Mouse (Mus musculus): ENCODE results near the gene Fcgr3.
"Not testable (repeated sequence)": the region's sequence is repeated elsewhere in the genome, so short reads cannot be mapped to it uniquely, and the experiment has no call there.

The Fcgr3 gene

DNA sequence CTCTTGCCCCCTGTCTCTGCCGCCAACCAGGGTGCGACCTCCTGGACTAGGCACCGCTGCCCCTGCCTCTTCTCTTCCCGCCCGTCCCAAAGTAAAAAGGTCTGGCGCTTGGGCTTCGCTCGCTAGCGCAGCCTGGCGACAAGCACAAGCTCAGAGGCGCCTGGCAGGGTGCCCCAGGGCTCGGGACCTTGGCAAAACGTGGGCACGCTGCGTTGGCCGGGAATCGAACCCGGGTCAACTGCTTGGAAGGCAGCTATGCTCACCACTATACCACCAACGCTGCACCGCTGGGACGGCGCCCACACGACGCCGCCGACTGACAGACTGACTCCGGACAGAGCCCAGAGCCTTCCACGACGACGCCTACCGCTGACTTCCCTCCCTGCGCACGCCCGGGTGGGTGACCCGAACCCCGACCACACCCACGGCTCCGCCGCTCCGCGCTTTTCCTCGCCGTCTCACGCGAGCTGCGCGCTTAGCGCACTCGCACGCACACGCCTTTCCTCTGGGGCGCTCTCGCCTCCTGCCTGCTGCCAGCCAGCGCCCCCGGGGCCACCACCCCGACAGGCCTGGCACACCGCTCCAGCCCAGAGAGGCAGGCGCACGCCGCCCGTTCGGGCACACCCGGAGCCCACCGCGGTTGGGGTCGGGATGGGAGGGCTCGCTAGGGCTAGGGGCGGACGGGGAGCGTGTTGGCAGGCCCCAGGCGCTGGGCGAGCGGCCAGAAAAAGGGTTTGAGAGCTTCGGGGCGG, at the start of gene Fcgr3:
Gene Fcgr3 (minus strand): TSS at position 445 of the 752 bp plus-strand sequence.
- peak; percentile 27 for DNase-seq (ENCODE audit: low read depth, low spot score)

DNA sequence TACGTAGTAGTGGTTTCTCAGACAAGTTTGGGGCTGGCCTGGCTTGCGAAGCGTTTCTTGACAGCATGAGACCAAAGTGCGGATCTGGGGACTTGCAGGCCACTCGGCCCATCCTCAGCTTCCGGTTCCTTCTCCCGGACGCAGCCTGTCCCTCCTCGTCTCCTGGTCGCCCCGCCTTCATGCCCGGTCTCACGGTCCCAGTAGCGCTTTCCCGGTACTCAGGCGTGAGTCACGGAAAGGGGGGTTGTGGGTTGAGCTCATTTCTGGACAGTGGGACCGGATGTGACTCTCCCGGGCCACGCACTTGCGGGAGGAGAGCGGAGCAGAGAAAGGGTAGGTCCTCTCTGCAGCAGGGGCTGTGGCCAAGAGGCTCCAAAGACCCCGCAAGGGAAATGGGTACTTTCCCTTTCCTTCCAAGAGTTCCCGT, 49.2 kb upstream of the Fcgr3 start, which contains the start of gene Cfap126:
Gene Cfap126 (plus strand): TSS at position 46 of the 427 bp plus-strand sequence.
- peak; percentile 90 for DNase-seq (ENCODE audit: low read depth, low spot score)

DNA sequence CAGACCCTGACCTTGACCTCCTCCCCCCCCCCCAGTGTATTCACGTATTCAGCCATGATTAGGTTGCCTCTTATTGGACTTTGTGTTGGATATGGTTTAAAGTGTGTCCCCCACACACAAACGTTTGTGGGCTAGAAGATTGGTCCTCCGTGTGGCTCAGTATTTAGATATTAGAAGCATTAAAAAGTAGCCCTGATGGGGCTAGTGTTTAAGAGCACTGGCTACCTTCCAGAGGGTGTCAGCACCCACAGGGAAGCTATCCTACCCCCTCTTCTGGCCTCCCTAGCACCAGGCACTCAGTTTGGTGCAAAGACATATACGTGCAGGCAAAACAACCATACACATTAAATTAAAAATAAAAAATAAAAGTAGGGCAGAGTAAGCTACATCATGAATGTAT, 48.3 kb upstream of the Fcgr3 start:
- DNase-seq (ENCODE audit: low read depth, low spot score), result no peak

DNA sequence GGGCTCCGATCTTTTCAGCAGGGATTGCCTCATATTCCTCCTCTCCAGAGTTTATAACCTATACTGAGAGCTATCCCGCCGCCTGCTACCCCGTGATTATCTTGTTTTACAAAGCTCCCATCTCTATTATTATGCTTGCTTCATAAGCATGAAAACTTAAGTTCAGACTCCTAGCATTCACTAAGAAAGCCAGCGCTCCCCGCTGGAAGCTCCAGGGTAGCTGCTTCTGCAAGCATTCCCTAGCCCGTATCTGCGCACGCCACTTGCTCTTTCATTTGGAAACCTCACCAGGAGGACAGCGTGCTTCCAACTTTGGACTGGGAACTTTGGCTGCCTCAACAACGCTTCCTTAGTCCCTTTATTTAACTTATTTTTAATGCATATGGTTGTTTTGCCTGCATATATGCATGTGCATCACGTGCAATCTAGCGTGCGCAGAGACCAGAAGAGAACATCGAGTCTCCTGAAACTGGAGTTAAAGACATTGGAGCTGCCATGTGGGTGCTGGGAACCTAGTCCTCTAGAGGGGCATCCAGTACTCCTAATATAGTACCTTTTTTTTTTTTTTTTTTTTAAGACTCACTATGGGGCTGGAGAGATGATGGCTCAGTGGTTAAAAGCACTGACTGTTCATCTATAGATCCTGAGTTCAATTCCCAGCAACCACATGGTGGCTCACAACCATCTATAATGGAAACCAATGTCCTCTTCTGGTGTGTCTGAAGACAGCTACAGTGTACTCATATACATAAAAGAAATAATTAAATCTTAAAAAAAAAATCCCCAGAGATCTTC, 47.2 kb upstream of the Fcgr3 start:
- peak; percentile 63 for DNase-seq (ENCODE audit: low read depth, low spot score)

DNA sequence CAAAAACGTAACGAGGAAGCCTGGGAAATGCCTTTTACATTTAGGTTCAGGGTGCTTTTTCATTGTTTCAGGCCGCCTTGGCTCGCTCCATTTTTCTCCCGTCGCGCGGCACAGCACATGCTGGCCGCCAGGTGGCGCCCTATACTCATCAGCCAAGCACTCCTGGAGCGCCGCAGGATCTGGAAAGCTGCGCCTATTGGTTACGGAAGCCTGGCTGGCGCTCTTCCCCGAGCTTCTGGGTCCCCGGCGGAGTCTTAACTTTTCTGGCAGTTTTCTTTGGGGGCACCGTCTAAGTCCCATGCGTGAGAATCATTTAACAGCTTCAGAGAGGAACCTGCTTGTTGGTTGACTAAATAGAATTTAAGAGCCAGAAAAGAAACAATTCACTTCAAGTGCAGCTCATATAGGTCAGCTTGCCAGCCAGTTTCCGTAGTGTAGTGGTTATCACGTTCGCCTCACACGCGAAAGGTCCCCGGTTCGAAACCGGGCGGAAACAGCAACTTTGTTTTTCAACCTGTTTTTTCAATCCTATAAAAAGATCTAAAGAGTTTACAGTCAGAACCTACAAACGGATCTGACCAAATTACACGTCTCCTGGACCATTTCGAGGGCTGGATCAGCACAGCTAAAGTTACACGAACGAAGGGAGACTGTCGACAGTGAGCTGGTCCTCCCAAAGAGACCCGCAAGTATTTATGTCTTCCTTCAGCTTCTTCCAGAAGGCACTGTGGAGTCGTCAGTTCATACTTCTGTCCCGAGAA, 46.5 kb upstream of the Fcgr3 start:
- DNase-seq (ENCODE audit: low read depth, low spot score), result peak; percentile 98

DNA sequence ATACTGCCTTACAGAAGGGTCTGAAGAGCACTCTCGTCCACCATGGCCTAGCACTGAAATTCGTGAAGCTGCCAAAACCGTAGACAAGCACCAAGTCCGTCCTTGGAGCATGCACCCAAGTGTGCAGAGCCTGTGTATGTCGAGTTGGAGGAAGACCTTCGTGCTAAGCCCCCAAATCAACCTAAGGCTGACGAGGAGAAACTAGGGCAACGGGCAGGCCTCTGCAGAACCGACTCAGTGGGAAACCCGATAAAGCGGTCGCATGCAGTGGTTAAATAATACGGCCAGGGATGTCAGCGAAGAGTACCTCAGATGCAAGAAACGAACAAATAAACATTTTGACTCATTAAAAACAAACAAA, 45.9 kb upstream of the Fcgr3 start:
- no peak for DNase-seq (ENCODE audit: low read depth, low spot score)

DNA sequence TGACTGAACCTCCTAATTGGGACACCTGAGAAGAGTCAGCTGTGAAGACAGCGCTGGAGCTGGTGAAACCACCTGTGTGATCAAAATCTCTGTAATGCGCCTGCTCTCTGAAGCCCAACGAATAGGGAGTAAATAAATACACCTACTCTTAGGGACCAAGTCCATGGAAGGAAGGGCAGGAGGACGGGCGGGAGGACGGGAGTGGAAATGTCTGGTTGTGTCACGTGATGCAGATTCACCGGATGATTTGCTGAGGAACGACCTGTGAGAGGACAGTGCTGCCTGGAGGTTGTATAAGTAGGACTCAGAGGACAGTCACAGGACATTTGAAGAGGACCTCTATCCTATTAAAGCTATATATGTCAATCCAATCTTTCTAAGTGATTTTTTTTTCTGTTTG, 44.9 kb upstream of the Fcgr3 start:
- DNase-seq (ENCODE audit: low read depth, low spot score), result no peak

DNA sequence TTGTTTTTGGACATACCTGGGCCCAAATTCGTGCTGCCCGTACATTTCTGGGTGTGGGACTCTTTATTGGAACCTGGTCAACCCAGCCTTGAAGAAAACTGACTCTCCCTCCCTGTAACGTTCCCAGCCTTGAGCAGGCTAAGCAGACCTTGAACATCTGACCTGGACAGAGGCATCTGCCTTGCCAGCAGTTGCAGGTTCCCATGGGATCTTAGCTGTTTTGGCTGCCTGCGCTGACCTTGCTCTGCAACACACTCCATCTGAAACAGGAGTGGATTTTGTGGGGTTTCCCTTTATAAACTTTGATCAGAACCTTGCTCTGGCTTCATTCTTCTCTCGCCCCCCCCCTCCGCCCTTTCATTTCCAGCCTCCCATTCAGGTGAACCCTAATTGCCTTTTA, 40.5 kb upstream of the Fcgr3 start:
- DNase-seq (ENCODE audit: low read depth, low spot score), result no peak

DNA sequence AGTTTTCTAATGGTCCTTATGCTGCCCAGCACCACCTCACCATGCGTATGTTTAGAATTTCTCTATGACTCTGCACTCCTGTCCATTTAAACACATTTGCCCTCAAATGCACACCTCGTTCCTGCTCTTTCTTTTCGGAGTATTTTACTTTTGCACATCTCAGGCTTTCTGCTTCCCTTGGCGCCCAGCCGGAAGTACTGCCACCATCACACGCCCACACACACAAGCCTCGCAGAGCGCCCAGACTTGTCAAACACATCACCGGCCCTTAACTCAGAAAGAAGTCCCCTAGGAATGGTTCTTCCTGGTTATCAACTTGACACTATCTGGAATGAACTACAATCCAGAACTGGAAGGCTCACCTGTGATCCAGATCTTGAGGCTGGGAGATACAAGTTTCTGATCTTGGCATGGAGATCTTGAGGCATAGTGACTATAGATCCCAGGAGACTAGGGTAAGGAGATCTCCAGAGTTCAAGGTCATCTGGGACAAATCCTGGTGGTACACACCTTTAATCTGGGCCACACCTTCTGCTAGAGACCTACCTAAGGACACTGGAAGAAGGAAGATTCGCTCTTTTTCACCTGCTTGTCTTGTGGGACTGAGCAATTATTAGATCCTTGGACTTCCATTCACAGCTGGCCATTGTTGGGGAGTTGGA, 38.6 kb upstream of the Fcgr3 start:
- peak; percentile 56 for DNase-seq (ENCODE audit: low read depth, low spot score)

DNA sequence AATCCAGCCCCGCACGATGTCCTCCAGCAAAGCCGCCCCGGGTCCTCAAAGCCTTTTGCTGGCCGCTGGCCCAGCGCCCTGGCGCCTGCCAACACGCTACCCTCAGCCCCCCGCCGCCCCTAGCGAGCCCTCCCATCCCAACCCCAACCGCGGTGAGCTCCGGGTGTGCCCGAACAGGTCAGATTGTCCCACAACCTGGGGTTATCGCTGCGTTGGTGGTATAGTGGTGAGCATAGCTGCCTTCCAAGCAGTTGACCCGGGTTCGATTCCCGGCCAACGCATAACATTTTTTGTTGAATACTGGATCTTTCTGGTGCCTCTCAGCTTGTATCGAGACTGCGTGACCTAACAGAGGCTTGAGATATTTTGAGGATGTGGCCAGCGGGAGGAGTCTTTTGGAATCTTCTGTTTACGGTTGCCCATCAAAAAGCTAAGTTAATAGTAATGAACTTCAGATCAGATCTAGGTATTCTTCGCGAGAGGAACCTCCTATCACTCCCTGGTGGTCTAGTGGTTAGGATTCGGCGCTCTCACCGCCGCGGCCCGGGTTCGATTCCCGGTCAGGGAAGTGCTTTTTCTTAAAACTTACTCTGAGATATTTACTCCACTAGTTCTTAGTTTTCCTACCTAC, 37.9 kb upstream of the Fcgr3 start:
- DNase-seq (ENCODE audit: low read depth, low spot score), result peak; percentile 89

DNA sequence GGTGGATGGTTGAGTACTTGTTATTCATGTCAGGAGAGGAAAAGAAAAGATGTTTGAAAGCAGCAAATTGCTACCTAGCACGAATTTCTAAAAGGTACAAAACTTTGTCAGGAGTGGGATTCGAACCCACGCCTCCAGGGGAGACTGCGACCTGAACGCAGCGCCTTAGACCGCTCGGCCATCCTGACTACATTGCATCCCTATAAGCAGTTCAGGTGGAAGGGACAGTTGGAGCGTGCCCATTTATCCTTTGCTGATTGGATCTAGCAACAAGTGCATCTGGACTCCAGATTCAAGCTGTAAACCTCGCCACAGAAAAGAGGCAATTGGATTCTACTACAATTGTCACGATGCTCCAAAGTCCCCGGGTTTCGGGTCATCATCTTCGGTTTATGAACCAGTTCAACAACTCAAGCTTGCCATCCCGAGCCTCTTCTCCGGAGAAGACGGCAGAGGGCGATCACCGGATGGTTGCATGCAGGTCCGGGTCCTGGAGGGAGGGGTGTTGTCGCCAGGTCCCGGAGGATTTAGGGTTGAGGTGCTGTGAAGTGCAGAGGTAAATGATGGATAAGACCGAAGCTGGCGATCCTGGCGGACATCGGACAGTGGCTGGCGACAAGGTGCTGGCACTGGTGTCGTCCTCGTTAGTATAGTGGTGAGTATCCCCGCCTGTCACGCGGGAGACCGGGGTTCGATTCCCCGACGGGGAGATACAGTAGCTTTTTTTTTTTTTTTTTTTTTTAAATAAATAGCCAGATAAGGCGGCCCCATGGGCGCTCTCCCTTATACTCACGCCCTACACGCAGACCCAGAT, 37.2 kb upstream of the Fcgr3 start:
- DNase-seq (ENCODE audit: low read depth, low spot score), result peak; percentile 94

DNA sequence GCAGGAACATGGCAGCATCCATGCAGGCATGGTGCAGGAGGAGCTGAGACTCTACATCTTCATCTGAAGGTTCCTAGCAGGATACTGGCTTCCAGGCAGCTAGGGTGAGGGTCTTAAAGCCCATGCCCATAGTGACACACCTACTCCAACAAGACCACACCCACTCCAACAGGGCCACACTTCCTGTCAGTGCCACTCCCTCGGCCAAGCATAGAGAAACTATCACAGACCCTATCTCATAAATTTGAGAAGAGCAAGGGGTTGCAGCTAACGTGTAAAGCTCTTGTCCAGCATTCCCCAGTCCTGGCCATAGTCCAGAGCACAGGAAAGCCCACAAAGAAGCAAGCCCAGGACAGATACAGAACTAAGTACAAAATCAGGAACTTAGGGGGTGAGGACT, 36.3 kb upstream of the Fcgr3 start:
- no peak for DNase-seq (ENCODE audit: low read depth, low spot score)

DNA sequence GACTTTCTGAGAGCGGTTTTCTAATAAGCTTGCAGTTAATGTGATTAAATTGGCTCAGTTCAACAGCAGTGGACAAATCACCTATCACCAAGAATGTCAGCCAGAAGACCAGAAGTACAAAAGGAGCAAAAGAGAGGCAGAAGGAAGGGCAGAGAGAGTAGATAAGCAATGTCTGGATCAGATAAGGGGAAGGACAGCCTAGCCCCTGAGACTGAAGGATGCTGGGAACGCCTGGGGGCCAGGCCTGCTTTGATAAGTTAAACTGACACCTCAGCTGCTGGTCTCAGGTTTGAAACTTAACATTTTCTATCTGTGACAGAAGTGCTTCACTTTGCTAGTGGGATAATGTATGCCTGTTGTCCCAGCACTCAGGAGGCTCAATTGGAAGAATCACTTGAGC, 32.9 kb upstream of the Fcgr3 start:
- no peak for DNase-seq (ENCODE audit: low read depth, low spot score)

DNA sequence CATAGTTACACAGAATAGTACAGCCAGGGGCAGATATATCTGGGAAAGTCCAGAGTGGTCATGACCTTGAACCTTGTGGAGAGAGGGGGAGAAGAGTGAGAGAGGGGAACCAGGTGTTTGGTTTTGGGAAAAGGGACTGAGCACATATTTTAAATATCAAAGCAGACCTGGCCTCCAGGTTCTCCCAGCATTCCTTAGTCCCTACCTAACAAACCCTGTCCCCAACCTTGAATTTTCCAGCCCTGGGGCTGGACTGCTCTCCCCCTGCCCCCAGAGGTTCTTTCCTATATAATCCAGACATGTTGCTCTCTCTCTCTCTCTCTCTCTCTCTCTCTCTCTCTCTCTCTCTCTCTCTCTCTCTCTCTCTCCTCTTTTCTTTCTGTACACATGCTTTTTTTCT, 32.4 kb upstream of the Fcgr3 start:
- DNase-seq (ENCODE audit: low read depth, low spot score), result no peak

DNA sequence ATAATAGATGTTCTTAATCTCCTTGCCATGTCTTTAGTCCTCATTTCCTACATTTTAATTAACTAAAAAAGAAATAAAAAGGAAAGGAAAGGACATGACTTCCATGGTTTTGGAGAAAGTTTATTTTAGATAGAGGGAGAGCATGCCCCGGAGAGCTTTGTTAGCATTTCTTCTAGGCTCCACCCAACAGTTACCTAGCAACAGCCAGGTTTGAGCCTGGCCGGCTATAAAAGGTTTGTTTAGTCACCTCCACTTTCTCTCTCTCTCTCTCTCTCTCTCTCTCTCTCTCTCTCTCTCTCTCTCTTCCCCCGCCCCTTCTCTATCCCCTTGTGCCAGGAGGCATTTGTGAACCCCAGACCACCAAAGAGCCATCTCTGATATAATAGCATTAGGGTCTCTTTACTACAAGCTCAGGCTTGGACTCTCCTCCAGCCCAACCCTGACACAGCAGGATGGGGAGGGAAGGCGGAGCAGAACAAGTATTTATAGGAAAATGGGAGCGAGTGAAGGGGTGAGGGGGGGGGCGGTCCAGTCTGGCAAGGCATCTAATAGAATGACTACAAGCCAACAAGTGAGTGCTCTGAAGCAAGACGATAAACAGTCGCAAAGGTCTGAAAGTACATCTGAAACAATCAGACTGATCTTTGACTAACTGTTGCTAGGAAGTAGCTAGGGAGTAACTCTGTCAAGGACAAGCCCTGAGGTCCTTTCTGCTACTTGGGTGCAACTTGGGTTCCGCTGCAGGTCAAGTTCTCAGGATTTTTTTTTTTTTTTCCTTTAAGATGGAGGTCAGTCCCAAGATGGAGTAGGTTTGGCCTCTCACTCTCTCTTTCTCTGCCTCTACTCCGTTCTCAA, 31.6 kb upstream of the Fcgr3 start:
- no peak for DNase-seq (ENCODE audit: low read depth, low spot score)

DNA sequence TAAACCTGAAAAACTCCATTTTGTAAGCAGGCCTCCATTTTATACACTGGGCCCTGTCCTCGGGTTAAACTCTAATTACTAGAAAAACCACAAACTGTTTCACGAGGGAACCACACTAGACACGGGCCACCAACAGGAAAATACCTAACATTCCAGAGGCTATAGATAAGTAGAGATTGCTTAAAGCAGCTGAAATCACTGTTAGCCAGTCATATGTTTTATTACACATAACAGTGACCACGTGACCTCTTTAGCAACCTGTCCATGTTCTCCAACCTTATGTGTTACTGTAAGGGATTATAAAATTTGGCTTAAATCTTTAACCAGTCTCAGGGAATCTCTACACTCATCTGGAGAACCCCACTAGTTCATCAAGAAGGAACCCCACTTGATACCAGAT, 29.7 kb upstream of the Fcgr3 start:
- DNase-seq (ENCODE audit: low read depth, low spot score), result no peak

DNA sequence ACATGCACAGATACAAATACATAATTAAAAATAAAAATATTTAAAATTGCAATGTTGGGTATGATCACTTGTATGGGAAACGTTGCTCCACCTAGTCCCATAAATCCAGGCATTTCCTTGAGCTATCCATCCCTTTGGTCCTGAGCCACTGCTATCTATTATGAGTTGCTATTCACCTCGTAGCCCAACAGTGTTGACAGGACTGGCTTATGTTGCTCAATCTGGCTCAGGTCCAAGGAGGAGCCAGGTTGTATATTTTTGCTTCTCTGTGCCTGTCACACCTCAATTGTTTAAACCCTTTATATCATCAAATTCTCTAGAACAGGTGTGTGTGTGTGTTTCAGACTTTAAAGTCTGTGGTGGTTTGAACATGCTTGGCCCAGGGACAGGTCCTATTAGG, 26.0 kb upstream of the Fcgr3 start:
- DNase-seq (ENCODE audit: low read depth, low spot score), result no peak

DNA sequence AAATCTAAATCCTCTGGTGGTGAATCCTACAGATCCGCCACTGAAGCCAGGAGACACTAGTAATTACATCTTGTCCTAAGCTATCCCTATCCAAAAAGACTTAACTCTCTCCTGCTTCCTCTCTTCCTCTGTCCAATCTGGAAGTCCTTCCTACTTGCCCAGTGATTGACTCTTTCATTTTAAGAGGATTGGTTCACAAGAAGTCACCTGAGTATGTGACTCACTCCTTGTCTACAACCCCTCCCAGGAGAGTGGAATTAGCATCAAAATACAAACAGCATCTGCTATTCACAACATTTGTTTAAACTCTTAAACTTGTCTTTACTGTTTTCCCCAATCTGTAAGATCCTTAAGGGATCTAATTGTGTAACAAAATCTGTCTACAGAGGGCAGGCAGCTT, 25.2 kb upstream of the Fcgr3 start:
- DNase-seq (ENCODE audit: low read depth, low spot score), result no peak

DNA sequence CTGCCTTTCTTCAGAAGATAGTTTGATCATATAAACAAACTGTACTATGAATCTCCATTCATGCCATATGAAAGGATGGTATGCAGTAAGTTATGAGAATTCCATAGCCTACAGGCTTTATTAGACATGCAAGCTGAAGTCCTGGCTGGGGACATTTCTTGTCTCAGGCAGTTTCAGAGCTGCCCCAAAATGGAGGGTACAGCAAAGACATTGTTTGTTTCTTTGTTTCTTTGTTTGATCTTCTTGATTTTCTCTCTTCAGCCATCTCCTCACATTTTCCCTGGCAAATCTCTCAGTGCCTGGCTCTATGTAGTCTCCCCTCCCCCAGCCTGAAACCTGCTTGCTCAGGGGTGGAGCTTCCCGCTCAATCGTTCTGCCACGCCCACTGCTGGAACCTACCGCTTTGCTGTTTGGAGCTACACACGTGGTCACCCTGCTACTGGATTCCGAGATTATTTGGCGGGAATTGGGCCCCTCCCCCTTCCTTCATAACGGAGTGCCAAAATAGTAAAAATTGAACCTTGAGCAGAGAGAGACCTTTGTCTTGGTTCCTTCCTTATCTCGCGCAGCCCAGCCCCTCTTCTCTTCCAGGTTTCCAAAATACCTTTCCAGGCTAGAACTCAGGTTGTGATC, 23.6 kb upstream of the Fcgr3 start:
- DNase-seq (ENCODE audit: low read depth, low spot score), result not testable (repeated sequence)

Measured in brain, adult 2 months (tissue).